Mouse (Mus musculus) G1E (cell line): Measurements from ENCODE around the gene Klra2. TPM values are rescaled to one million over a fixed set of nuclear protein-coding genes. Genes with fewer than 3 reads are reported as not detected.
"Not testable (repeated sequence)": the region's sequence is repeated elsewhere in the genome, so short reads cannot be mapped to it uniquely, and the experiment has no call there.

Experiments
- ATAC-seq: 2 replicates; pipeline ENCODE4 v1.8.0; 2016; ENCODE audit warnings: mild to moderate bottlenecking; ENCODE audit not compliant: insufficient number of reproducible peaks, poor library complexity, low FRiP score, severe bottlenecking; ENCODE audit errors: extremely low read depth
- DNase-seq: peaks from one replicate; pipeline ENCODE4 v3.0.0; 2012; ENCODE audit warnings: low spot score
- H3K27me3 ChIP-seq: 2 replicates; pipeline ENCODE4 v1.6.1; 2012; ENCODE audit warnings: mild to moderate bottlenecking, low read length, inconsistent platforms; ENCODE audit not compliant: insufficient read depth
- H3K36me3 ChIP-seq: replicated peaks from 2 replicates; pipeline ENCODE3; 2012; ENCODE audit warnings: mild to moderate bottlenecking, inconsistent platforms
- H3K4me1 ChIP-seq: 2 replicates; pipeline ENCODE4 v1.6.1; 2012; ENCODE audit warnings: low read depth, low read length, inconsistent platforms, mixed read lengths; ENCODE audit not compliant: insufficient read depth
- H3K4me3 ChIP-seq: 2 replicates; pipeline ENCODE4 v1.5.1; 2012; ENCODE audit warnings: low read depth, mild to moderate bottlenecking, inconsistent platforms, low read length, moderate library complexity, mixed read lengths
- H3K9me3 ChIP-seq: replicated peaks from 2 replicates; pipeline ENCODE4 v1.6.1; 2012; ENCODE audit warnings: inconsistent platforms
- CTCF ChIP-seq: IDR thresholded peaks from 2 replicates; pipeline ENCODE4 v1.5.1; 2012; ENCODE audit warnings: low read depth, low read length, inconsistent platforms, mixed read lengths
- GATA1 ChIP-seq: IDR thresholded peaks from 2 replicates; pipeline ENCODE4 v1.6.1; 2012; ENCODE audit warnings: borderline replicate concordance, low read length, inconsistent platforms, mixed read lengths
- GATA2 ChIP-seq: IDR thresholded peaks from 2 replicates; pipeline ENCODE4 v1.6.1; 2012; ENCODE audit warnings: low read depth, low read length, inconsistent platforms, borderline replicate concordance
- POLR2AphosphoS5 ChIP-seq: IDR thresholded peaks from 2 replicates; pipeline ENCODE4 v1.6.1; 2012; ENCODE audit warnings: low read depth, low read length, inconsistent platforms; ENCODE audit not compliant: insufficient replicate concordance
- TAL1 ChIP-seq: conservative IDR thresholded peaks from 2 replicates; pipeline ENCODE4 v1.6.1; 2012; ENCODE audit warnings: low read depth, low read length, inconsistent platforms, mixed read lengths
- polyA plus RNA-seq: library from polyadenylated mRNA; stranded (reverse); fragments of >175 nt; gene quantifications from 2 replicates; pipeline ENCODE4 v1.2.3, GENCODE M21; 2012
- total RNA-seq, 2 experiments: library from RNA; stranded (forward) in 1 of 2; stranded (reverse) in 1 of 2; fragments of 200-1000 nt in 1 of 2; fragments of >200 nt in 1 of 2; fragmentation: Nextera tagmentation in 1 of 2; gene quantifications; 2 replicates each; pipeline ENCODE4 v1.2.3; 2014 to 2017

The Klra2 gene
- total RNA-seq (2014; fragmentation: Nextera tagmentation) (1.4 and 1.6 TPM in 2 replicates), total RNA-seq (2017) (0.16 and 0.23 TPM in 2 replicates), polyA plus RNA-seq (not detected in 2 replicates)

- DNase-seq: no peak
Measured at GRCm38 (mm10) chr6:131247206-131247605, at the start of gene Klra2. Klra2 (minus strand) TSS chr6:131247362.

DNA sequence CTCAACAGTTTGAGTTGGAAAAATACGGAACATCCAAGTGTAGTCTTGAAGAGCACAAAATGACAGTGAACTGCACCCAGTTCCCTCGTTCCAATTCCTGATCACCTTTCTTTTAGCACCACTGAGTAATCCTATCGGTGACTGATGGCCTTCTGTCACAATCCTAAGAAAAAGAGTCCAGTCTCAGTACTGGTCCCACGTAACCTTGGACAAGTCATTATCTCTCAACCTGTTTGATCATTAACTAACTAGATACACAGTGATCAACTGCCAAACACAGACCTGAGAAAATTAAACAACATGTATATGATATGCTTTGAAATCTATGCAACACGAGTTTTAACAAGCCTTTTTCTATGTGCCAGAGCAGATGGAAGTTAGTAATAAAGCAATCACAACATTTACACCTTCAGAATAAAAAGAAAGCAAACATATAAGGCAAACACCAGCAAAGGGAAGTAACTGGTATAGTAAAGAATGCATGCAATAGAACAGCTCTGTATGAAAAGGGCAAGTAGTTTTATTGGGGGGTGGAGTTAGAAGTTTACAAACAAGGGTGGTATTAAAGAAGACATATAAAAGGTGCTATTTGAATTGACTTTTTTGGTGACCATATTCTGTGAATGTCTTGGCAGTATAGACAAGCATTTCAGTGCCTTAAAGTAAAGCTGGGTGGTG, 47.4 kb upstream of the Klra2 start:
- TF ChIP-seq TAL1: no peak
- no peak for TF ChIP-seq CTCF
- no peak for TF ChIP-seq POLR2AphosphoS5
- TF ChIP-seq GATA1: no peak
- no peak for TF ChIP-seq GATA2
- H3K4me1 ChIP-seq: peaks cover 7% of the 10 kb centered on the region
- no peaks in the 10 kb centered on the region for H3K9me3 ChIP-seq
- H3K4me3 ChIP-seq: no peak overlapping the region
- ATAC-seq (no peak), DNase-seq (no peak)
- peaks cover 3% of the 10 kb centered on the region; the same call in 1 of the 2 replicates for H3K27me3 ChIP-seq
- H3K36me3 ChIP-seq: no peaks in the 10 kb centered on the region

More at GRCm38 (mm10) chr6:131247206-131247605, at the start of gene Klra2:
- Histone ChIP-seq H3K4me3 (no peak within 1 kb of the TSS), H3K4me1 (no peaks in the 10 kb centered on the region), H3K9me3 (no peaks in the 10 kb centered on the region), H3K27me3 (no peaks in the 10 kb centered on the region), H3K36me3 (no peaks in the 10 kb centered on the region)
- peak; percentile 34; the same call in 1 of the 2 replicates for ATAC-seq
- TF ChIP-seq TAL1: no peak
- no peak for TF ChIP-seq GATA1
- no peak for TF ChIP-seq CTCF
- no peak for TF ChIP-seq POLR2AphosphoS5
- TF ChIP-seq GATA2: no peak

GRCm38 (mm10) chr6:131293916-131294315, 46.8 kb upstream of the Klra2 start:
- H3K27me3 ChIP-seq: peaks cover 3% of the 10 kb centered on the region; the same call in 1 of the 2 replicates
- TF ChIP-seq TAL1 (no peak), GATA2 (no peak), GATA1 (no peak), CTCF (no peak)
- no peaks in the 10 kb centered on the region for H3K36me3 ChIP-seq
- H3K4me1 ChIP-seq: peaks cover 9% of the 10 kb centered on the region
- no peaks in the 10 kb centered on the region for H3K9me3 ChIP-seq
- no peak for ATAC-seq
- no peak overlapping the region for H3K4me3 ChIP-seq
- no peak for DNase-seq

GRCm38 (mm10) chr6:131292991-131293788, 46.0 kb upstream of the Klra2 start, which contains the start of gene Magohb:
Magohb (minus strand) TSS chr6:131293244.
- no peak for DNase-seq
- no peaks in the 10 kb centered on the region for H3K9me3 ChIP-seq
- ATAC-seq: no peak
- H3K27me3 ChIP-seq: peaks cover 3% of the 10 kb centered on the region; the same call in 1 of the 2 replicates
- H3K36me3 ChIP-seq: no peaks in the 10 kb centered on the region
- no peak for TF ChIP-seq GATA1
- TF ChIP-seq CTCF: no peak
- no peak for TF ChIP-seq TAL1
- TF ChIP-seq POLR2AphosphoS5: no peak
- TF ChIP-seq GATA2: no peak
- H3K4me1 ChIP-seq: peaks cover 10% of the 10 kb centered on the region
- H3K4me3 ChIP-seq: no peak within 1 kb of the TSS

DNA sequence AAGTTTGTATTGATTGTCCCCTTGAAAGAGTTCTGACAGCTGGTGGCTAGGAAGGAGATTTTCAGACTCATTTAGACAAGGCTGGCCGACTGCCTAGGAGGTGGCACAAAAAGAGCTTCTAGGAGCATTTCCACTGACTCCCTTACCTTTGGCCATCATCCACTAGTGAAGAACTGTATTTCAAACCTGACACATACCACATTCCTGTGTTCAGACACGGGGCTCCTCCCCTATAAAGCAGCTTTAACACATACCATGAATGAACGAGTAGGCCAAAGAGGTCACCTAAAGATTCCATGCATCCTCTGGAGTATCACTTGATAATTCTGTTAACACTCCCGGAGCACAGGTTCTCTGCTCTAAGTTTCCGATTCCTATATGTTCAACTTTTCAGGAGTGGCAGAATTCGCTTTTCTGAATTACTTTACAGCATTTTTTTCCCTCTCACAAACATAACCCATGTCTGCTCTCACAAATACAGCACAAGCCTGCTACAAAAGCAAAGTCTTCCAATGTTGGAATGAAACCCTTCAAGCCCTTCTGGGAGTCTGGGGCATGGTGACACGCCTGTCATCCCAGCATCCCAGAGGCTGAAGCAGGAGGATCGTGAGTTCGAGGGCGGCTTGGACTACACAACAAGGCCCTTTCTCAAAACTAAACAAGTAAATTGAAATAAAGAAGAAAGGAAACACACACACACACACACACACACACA, 45.3 kb upstream of the Klra2 start:
- Histone ChIP-seq H3K4me1 (peaks cover 11% of the 10 kb centered on the region), H3K4me3 (no peak overlapping the region), H3K9me3 (no peaks in the 10 kb centered on the region), H3K27me3 (peaks cover under 1% of the 10 kb centered on the region; the same call in 1 of the 2 replicates), H3K36me3 (no peaks in the 10 kb centered on the region)
- no peak for TF ChIP-seq GATA1
- no peak for TF ChIP-seq POLR2AphosphoS5
- no peak for TF ChIP-seq GATA2
- TF ChIP-seq CTCF: no peak
- no peak for TF ChIP-seq TAL1
- ATAC-seq (no peak), DNase-seq (no peak)

DNA sequence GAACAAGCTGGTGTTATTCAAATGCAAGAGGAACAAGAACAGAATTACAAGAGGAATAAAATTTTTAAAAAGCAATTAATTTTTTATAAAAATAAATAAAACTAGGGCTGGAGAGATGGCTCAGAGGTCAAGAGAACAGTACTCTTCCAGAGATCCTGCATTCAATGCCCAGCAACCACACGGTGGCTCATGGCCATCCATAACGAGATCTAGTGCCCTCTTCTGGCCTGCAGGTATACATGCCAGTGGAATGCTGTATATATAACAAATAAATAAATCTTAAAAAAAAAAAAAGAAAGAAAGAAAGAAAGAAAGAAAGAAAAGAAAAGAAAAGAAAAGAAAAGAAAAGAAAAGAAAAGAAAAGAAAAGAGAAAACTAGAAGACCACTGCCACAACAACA, 43.3 kb upstream of the Klra2 start:
- TF ChIP-seq POLR2AphosphoS5 (no peak), TAL1 (no peak), CTCF (peak; percentile 15; the same call in 1 of the 2 replicates), GATA1 (no peak), GATA2 (no peak)
- no peaks in the 10 kb centered on the region for H3K36me3 ChIP-seq
- H3K4me3 ChIP-seq: no peak overlapping the region
- no peak for DNase-seq
- peaks cover 11% of the 10 kb centered on the region for H3K4me1 ChIP-seq
- ATAC-seq: peak; percentile 54
- H3K27me3 ChIP-seq: no peaks in the 10 kb centered on the region
- no peaks in the 10 kb centered on the region for H3K9me3 ChIP-seq

- DNase-seq, H3K36me3 ChIP-seq, H3K9me3 ChIP-seq, H3K4me3 ChIP-seq, ATAC-seq, H3K27me3 ChIP-seq: not testable (repeated sequence)
- H3K4me1 ChIP-seq: peaks cover 29% of the 10 kb centered on the region
Measured at GRCm38 (mm10) chr6:131278160-131278559, 31.0 kb upstream of the Klra2 start.
